ENCODE assay signal across 3 mouse cellular contexts in the genomic region with DNA sequence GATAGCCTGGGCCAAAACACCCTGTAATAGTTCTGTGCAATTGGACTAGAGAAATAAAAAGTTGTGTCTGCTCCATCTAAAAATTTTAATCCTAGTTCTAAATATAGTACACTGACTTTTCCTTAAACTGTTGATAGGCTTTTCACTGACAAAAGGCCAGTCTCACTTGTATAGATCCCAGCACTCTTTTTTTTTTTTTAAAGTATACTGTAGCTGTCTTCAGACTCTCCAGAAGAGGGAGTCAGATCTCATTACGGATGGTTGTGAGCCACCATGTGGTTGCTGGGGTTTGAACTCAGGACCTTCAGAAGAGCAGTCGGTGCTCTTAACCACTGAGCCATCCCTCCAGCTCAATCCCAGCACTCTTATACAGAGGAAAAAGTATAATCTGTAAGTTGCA.
TF ChIP-seq lines count a peak whose summit lies in the region.

No protein-coding gene starts in this region.

TF ChIP-seq in CH12.LX, 34 proteins besides CTCF, POLR2A, EP300 and RAD21:
- peak; percentile 29; the same call in 1 of the 2 replicates for TF ChIP-seq ZNF384 (IDR thresholded peaks at IDR 0.05; ENCODE audit: low read depth, low read length)

TF ChIP-seq in ES-E14, 5 proteins besides CTCF, POLR2A, EP300 and RAD21:
- TF ChIP-seq ZNF384 (IDR thresholded peaks at IDR 0.05; ENCODE audit: low read depth, low read length) = peak; percentile 84; the same call in 1 of the 2 replicates
TF ChIP-seq in ES-E14: peak in this region for 1; not testable (repeated sequence) for 4.

TF ChIP-seq in MEL, 35 proteins besides CTCF, POLR2A, EP300 and RAD21:
- peak; percentile 65 for TF ChIP-seq ZNF384 (IDR thresholded peaks at IDR 0.05; ENCODE audit: low read depth, low read length)
